Mouse (Mus musculus): ENCODE measurements around the gene 6030468B19Rik. TPM values are rescaled to one million over a fixed set of nuclear protein-coding genes. Genes with fewer than 3 reads are reported as not detected.
"Not testable (repeated sequence)": the region's sequence is repeated elsewhere in the genome, so short reads cannot be mapped to it uniquely, and the experiment has no call there.

6030468B19Rik gene
- polyA plus RNA-seq, 1 experiment from 2014 or later = 3.2 TPM

- peaks cover 95% of the 10 kb centered on the region for H3K36me3 ChIP-seq (replicated peaks)
- WGBS = 92% methylated on average over 9 of the region's 9 CpGs
These were observed 18.4 kb downstream of the 6030468B19Rik start for GRCm38 (mm10) chr11:117815850-117816249.

GRCm38 (mm10) chr11:117816389-117816996, 19.0 kb downstream of the 6030468B19Rik start:
- Histone ChIP-seq H3K4me3 (no peak overlapping the region), H3K36me3 (replicated peaks) (peaks cover 100% of the 10 kb centered on the region), H3K4me1 (peaks cover 15% of the 10 kb centered on the region), H3K27ac (no peak overlapping the region), H3K27me3 (ENCODE audit: poor library complexity, severe bottlenecking) (no peaks in the 10 kb centered on the region), H3K9me3 (no peaks in the 10 kb centered on the region)
- no peak for DNase-seq (ENCODE audit: extremely low spot score, low spot score)
- WGBS = 92% methylated on average over 13 of the region's 13 CpGs

More at GRCm38 (mm10) chr11:117815850-117816249, 18.4 kb downstream of the 6030468B19Rik start:
- not testable (repeated sequence) for H3K9me3 ChIP-seq; H3K4me3 ChIP-seq; H3K27ac ChIP-seq; DNase-seq (ENCODE audit: extremely low spot score, low spot score); H3K27me3 ChIP-seq (ENCODE audit: poor library complexity, severe bottlenecking)
- H3K4me1 ChIP-seq = peaks cover 21% of the 10 kb centered on the region

- Histone ChIP-seq H3K4me1 (peaks cover 31% of the 10 kb centered on the region), H3K27ac (no peak overlapping the region), H3K27me3 (ENCODE audit: poor library complexity, severe bottlenecking) (no peaks in the 10 kb centered on the region), H3K4me3 (no peak overlapping the region), H3K9me3 (no peaks in the 10 kb centered on the region), H3K36me3 (replicated peaks) (peaks cover 100% of the 10 kb centered on the region)
- WGBS = 78% methylated on average over 8 of the region's 8 CpGs
- no peak for DNase-seq (ENCODE audit: extremely low spot score, low spot score)
These were observed 21.6 kb downstream of the 6030468B19Rik start for GRCm38 (mm10) chr11:117819095-117819494.

- H3K4me1 ChIP-seq = peaks cover 42% of the 10 kb centered on the region
- H3K9me3 ChIP-seq = no peaks in the 10 kb centered on the region
- H3K36me3 ChIP-seq (replicated peaks) = peaks cover 91% of the 10 kb centered on the region
- no peaks in the 10 kb centered on the region for H3K27me3 ChIP-seq (ENCODE audit: poor library complexity, severe bottlenecking)
- no peak overlapping the region for H3K4me3 ChIP-seq
- DNase-seq (ENCODE audit: extremely low spot score, low spot score) = no peak
- no peak overlapping the region for H3K27ac ChIP-seq
- WGBS = 93% methylated on average over 7 of the region's 7 CpGs
These were observed 22.7 kb downstream of the 6030468B19Rik start for GRCm38 (mm10) chr11:117820173-117820572.

GRCm38 (mm10) chr11:117821868-117822267, 24.4 kb downstream of the 6030468B19Rik start:
- WGBS = 92% methylated on average over 9 of the region's 9 CpGs
- H3K4me3 ChIP-seq = no peak overlapping the region
- peaks cover 75% of the 10 kb centered on the region for H3K36me3 ChIP-seq (replicated peaks)
- no peak for DNase-seq (ENCODE audit: extremely low spot score, low spot score)
- H3K9me3 ChIP-seq = no peaks in the 10 kb centered on the region
- peaks cover 59% of the 10 kb centered on the region for H3K4me1 ChIP-seq
- H3K27me3 ChIP-seq (ENCODE audit: poor library complexity, severe bottlenecking) = no peaks in the 10 kb centered on the region
- no peak overlapping the region for H3K27ac ChIP-seq

- DNase-seq (ENCODE audit: extremely low spot score, low spot score) = no peak
- no peak overlapping the region for H3K4me3 ChIP-seq
- H3K27me3 ChIP-seq (ENCODE audit: poor library complexity, severe bottlenecking) = no peaks in the 10 kb centered on the region
- H3K4me1 ChIP-seq = peaks cover 68% of the 10 kb centered on the region
- H3K36me3 ChIP-seq (replicated peaks) = peaks cover 65% of the 10 kb centered on the region
- 96% methylated on average over 7 of the region's 7 CpGs for WGBS
- no peaks in the 10 kb centered on the region for H3K9me3 ChIP-seq
- no peak overlapping the region for H3K27ac ChIP-seq
These were observed 25.3 kb downstream of the 6030468B19Rik start for GRCm38 (mm10) chr11:117822728-117823241.

- Histone ChIP-seq H3K4me1 (peaks cover 74% of the 10 kb centered on the region), H3K27me3 (ENCODE audit: poor library complexity, severe bottlenecking) (no peaks in the 10 kb centered on the region), H3K27ac (no peak overlapping the region), H3K9me3 (no peaks in the 10 kb centered on the region), H3K36me3 (replicated peaks) (peaks cover 59% of the 10 kb centered on the region), H3K4me3 (no peak overlapping the region)
- WGBS = 95% methylated on average over 6 of the region's 6 CpGs
- no peak for DNase-seq (ENCODE audit: extremely low spot score, low spot score)
These were observed 26.0 kb downstream of the 6030468B19Rik start for GRCm38 (mm10) chr11:117823411-117823810.

- no peaks in the 10 kb centered on the region for H3K27me3 ChIP-seq (ENCODE audit: poor library complexity, severe bottlenecking)
- 34% methylated on average over 23 of the region's 23 CpGs for WGBS
- peak; percentile 80 for DNase-seq (ENCODE audit: extremely low spot score, low spot score)
- peaks cover 50% of the 10 kb centered on the region for H3K36me3 ChIP-seq (replicated peaks)
- peak overlapping the region; percentile 98 for H3K27ac ChIP-seq
- peaks cover 73% of the 10 kb centered on the region for H3K4me1 ChIP-seq
- no peaks in the 10 kb centered on the region for H3K9me3 ChIP-seq
- peak overlapping the region; percentile 80 for H3K4me3 ChIP-seq
These were observed 26.9 kb downstream of the 6030468B19Rik start for GRCm38 (mm10) chr11:117824060-117824969.

- H3K27me3 ChIP-seq (ENCODE audit: poor library complexity, severe bottlenecking) = no peaks in the 10 kb centered on the region
- peak; percentile 88 for DNase-seq (ENCODE audit: extremely low spot score, low spot score)
- peak within 1 kb of the TSS; percentile 98 for H3K27ac ChIP-seq
- no peaks in the 10 kb centered on the region for H3K9me3 ChIP-seq
- peaks cover 71% of the 10 kb centered on the region for H3K4me1 ChIP-seq
- WGBS = under 1% methylated on average over 34 of the region's 34 CpGs
- H3K4me3 ChIP-seq = peak within 1 kb of the TSS; percentile 80
- peaks cover 38% of the 10 kb centered on the region for H3K36me3 ChIP-seq (replicated peaks)
These were observed 28.1 kb downstream of the 6030468B19Rik start, which contains the start of the genes Afmid and Tk1 for GRCm38 (mm10) chr11:117825333-117826101. Gene Afmid (plus strand): TSS chr11:117825924. Gene Tk1 (minus strand): TSS chr11:117826092.

- Histone ChIP-seq H3K9me3 (no peaks in the 10 kb centered on the region), H3K4me3 (peak overlapping the region; percentile 80), H3K4me1 (peaks cover 71% of the 10 kb centered on the region), H3K36me3 (replicated peaks) (peaks cover 32% of the 10 kb centered on the region), H3K27me3 (ENCODE audit: poor library complexity, severe bottlenecking) (no peaks in the 10 kb centered on the region), H3K27ac (peak overlapping the region; percentile 98)
- WGBS = 18% methylated on average over 5 of the region's 5 CpGs
- DNase-seq (ENCODE audit: extremely low spot score, low spot score) = peak; percentile 48
These were observed 28.7 kb downstream of the 6030468B19Rik start for GRCm38 (mm10) chr11:117826164-117826563.

- no peaks in the 10 kb centered on the region for H3K27me3 ChIP-seq (ENCODE audit: poor library complexity, severe bottlenecking)
- H3K9me3 ChIP-seq = no peaks in the 10 kb centered on the region
- peaks cover 24% of the 10 kb centered on the region for H3K36me3 ChIP-seq (replicated peaks)
- peak overlapping the region; percentile 98 for H3K27ac ChIP-seq
- H3K4me1 ChIP-seq = peaks cover 74% of the 10 kb centered on the region
- 76% methylated on average over 8 of the region's 8 CpGs for WGBS
- H3K4me3 ChIP-seq = peak overlapping the region; percentile 80
- DNase-seq (ENCODE audit: extremely low spot score, low spot score) = no peak
These were observed 29.5 kb downstream of the 6030468B19Rik start for GRCm38 (mm10) chr11:117826916-117827315.

- Histone ChIP-seq H3K36me3 (replicated peaks) (peaks cover 19% of the 10 kb centered on the region), H3K4me3 (no peak overlapping the region), H3K9me3 (no peaks in the 10 kb centered on the region), H3K27ac (0 out of 2 replicates have a peak overlapping the region, but pooled peaks have one; percentile 33), H3K27me3 (ENCODE audit: poor library complexity, severe bottlenecking) (no peaks in the 10 kb centered on the region), H3K4me1 (peaks cover 77% of the 10 kb centered on the region)
- no peak for DNase-seq (ENCODE audit: extremely low spot score, low spot score)
- whole genome bisulfite sequencing = 81% methylated on average over 3 of the region's 3 CpGs
These were observed 29.9 kb downstream of the 6030468B19Rik start for GRCm38 (mm10) chr11:117827386-117827785.
